Mouse (Mus musculus): ENCODE results near the gene Slc15a2.

DNA sequence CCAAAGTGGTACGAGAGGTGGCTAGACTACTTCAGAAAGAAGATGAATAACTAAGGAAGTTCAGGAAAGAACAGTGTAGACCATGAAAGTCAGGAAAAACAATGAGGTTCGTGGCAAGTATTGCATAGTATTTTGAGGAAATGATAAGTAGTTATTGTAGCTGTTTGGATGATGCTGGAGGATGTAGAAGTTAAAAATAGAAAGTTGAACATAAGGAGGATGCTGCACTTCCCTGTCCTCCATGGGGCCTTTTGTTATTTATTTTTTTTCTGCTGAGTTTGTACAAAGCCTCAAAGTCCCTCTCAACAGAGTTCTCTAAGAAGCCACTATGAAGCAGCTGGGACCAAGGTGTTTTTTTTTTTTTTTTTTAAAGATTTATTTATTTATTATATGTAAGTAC lies 37.0 kb downstream of the Slc15a2 start:
- no peak for TF ChIP-seq CTCF (IDR thresholded peaks at IDR 0.05; ENCODE audit: low read depth)
- TF ChIP-seq EP300 (IDR thresholded peaks at IDR 0.05; ENCODE audit: low read depth) = no peak

Measured in heart, postnatal 0 days (tissue).